17 mouse cellular contexts compared by ENCODE assay signal in the genomic region with DNA sequence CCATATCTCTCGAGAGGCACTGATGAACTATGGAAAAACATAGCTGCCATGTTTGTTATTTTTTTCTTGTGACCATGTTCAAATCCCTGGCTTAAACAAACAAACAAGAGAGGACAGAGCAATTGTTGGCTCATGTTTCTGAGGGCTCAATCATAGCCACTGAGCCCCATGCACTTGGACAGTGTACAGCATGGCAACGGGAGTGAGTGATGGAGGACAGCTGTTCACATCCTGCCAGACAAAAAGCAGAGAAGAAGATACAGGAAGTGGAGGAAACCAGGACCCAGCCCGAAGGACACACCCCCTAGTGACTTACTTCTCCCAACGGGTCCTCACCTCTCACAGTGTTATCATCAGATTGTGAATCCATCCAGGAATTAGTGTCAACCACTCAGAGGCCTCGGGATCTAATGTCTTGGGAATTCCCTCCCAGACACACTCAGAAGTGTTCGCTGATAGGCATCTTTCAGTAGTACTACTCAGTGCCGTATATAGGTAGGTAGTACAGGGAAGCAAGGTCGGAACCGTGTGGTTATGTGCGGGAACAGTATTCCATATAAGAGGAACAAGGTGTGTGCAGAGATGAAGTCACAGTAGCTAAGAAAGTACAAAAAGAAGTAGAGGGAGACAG.
"Had no signal": no experiment of that assay in that cellular context is flagged by ENCODE, and none has a peak within 500 bp of the region (broad histone marks: within the 10 kb centered on the region; RNA-seq: fewer than 3 reads in every experiment).

No protein-coding gene starts in this region.

- H3K9ac ChIP-seq: liver, embryonic 13.5 days; liver, embryonic 15.5 days; liver, postnatal 0 days; midbrain, embryonic 13.5 days; midbrain, embryonic 15.5 days; neural tube, embryonic 12.5 days; stomach, embryonic 15.5 days had no signal

- H3K9me3 ChIP-seq: liver, embryonic 13.5 days; liver, embryonic 15.5 days; midbrain, embryonic 13.5 days; midbrain, embryonic 15.5 days; neural tube, embryonic 12.5 days; stomach, embryonic 15.5 days had no signal

- H3K4me1 ChIP-seq: liver, embryonic 13.5 days; liver, embryonic 15.5 days; megakaryocyte, embryonic 14.5 days; midbrain, embryonic 15.5 days; stomach, embryonic 15.5 days had no signal

- H3K4me2 ChIP-seq: liver, embryonic 11.5 days; liver, embryonic 13.5 days; liver, embryonic 15.5 days; midbrain, embryonic 13.5 days; midbrain, embryonic 15.5 days; neural tube, embryonic 12.5 days; stomach, embryonic 15.5 days had no signal

- H3K27me3 ChIP-seq: liver, embryonic 13.5 days; liver, embryonic 15.5 days; megakaryocyte, embryonic 14.5 days; midbrain, embryonic 13.5 days; midbrain, embryonic 15.5 days; neural tube, embryonic 12.5 days; stomach, embryonic 15.5 days had no signal

- ATAC-seq: liver, postnatal 0 days; midbrain, embryonic 13.5 days; midbrain, embryonic 15.5 days had no signal

- H3K4me3 ChIP-seq: liver, embryonic 13.5 days; liver, embryonic 15.5 days; megakaryocyte, embryonic 14.5 days; midbrain, embryonic 13.5 days; midbrain, embryonic 15.5 days; neural tube, embryonic 12.5 days; stomach, embryonic 15.5 days had no signal

- H3K36me3 ChIP-seq: liver, embryonic 13.5 days; liver, embryonic 15.5 days; midbrain, embryonic 13.5 days; midbrain, embryonic 15.5 days; neural tube, embryonic 12.5 days; stomach, embryonic 15.5 days had no signal

- H3K27ac ChIP-seq: liver, embryonic 13.5 days; liver, embryonic 15.5 days; macrophage; midbrain, embryonic 13.5 days; midbrain, embryonic 15.5 days; neural tube, embryonic 12.5 days; stomach, embryonic 15.5 days; stomach, postnatal 0 days had no signal

- DNase-seq: liver; liver, embryonic 13.5 days; liver, postnatal 0 days; lung, postnatal 14 days; right cerebral cortex, postnatal 14 days; thymus, adult 2 months; thymus, postnatal 25 days; thymus, postnatal 4 days had no signal
